In the genomic region with DNA sequence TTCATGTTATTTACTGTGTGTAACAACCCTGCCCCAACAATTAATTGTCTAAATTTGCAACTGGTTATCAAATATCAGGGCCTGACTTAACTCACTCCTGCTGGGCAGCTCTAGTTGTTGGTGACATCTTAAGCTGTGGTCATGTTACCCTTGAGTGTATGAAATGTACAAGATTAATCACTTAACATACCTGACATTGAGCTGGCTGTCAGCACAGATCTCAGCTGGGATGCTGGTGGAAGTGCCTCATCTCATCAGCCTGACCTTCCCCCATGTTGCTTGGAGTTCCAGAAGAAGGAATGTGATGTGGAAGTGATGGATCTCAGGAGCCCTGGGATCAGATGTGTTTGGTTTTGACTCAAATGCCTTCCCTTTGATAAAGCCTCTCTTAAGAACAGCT, we compare ENCODE assay signal across 25 mouse cellular contexts. TPM values are rescaled to one million over a fixed set of nuclear protein-coding genes. Genes with fewer than 3 reads are reported as not detected.
"Had no signal": no experiment of that assay in that cellular context is flagged by ENCODE, and none has a peak within 500 bp of the region (broad histone marks: within the 10 kb centered on the region; RNA-seq: fewer than 3 reads in every experiment).

No protein-coding gene starts in this region.

- H3K4me1 ChIP-seq: lung, embryonic 15.5 days; megakaryocyte, embryonic 14.5 days; midbrain, embryonic 13.5 days; midbrain, embryonic 15.5 days; neural tube, embryonic 12.5 days; stomach, embryonic 15.5 days had no signal

- DNase-seq: lung, adult 2 months; lung, postnatal 14 days; lung, postnatal 36 days; right cerebral cortex, postnatal 14 days; thymus, adult 2 months; thymus, postnatal 25 days; thymus, postnatal 4 days had no signal

- H3K9ac ChIP-seq: lung, embryonic 15.5 days; midbrain, embryonic 13.5 days; midbrain, embryonic 15.5 days; neural tube, embryonic 12.5 days; stomach, embryonic 15.5 days had no signal

- H3K9me3 ChIP-seq: lung, embryonic 15.5 days; megakaryocyte, embryonic 14.5 days; midbrain, embryonic 13.5 days; midbrain, embryonic 15.5 days; neural tube, embryonic 12.5 days; stomach, embryonic 15.5 days had no signal

- H3K27ac ChIP-seq: lung, embryonic 15.5 days; macrophage; midbrain, embryonic 13.5 days; midbrain, embryonic 15.5 days; neural tube, embryonic 12.5 days; stomach, embryonic 15.5 days; stomach, postnatal 0 days had no signal

- H3K4me3 ChIP-seq: lung, embryonic 15.5 days; megakaryocyte, embryonic 14.5 days; midbrain, embryonic 13.5 days; midbrain, embryonic 15.5 days; neural tube, embryonic 12.5 days; stomach, embryonic 15.5 days had no signal

- H3K27me3 ChIP-seq: lung, embryonic 15.5 days; megakaryocyte, embryonic 14.5 days; midbrain, embryonic 13.5 days; midbrain, embryonic 15.5 days; neural tube, embryonic 12.5 days; stomach, embryonic 15.5 days had no signal

- ATAC-seq: lung, postnatal 0 days; midbrain, embryonic 13.5 days; midbrain, embryonic 15.5 days had no signal

- H3K4me2 ChIP-seq: lung, embryonic 15.5 days; midbrain, embryonic 11.5 days; midbrain, embryonic 13.5 days; midbrain, embryonic 15.5 days; neural tube, embryonic 12.5 days; stomach, embryonic 15.5 days had no signal

- H3K36me3 ChIP-seq: lung, embryonic 15.5 days; midbrain, embryonic 13.5 days; midbrain, embryonic 15.5 days; neural tube, embryonic 12.5 days; stomach, embryonic 15.5 days had no signal

RNA-seq across cellular contexts. Expression of gene Gm10192, which starts 29.5 kb away (rescaled TPM):
- total RNA-seq: megakaryocyte progenitor cell, adult 5-6 weeks; midbrain, postnatal 0 days; monocyte, adult 5-6 weeks; neutrophil, adult 5-6 weeks had no signal
- polyA plus RNA-seq: lung, adult 2 months; lung, embryonic 15.5 days; lung, postnatal 0 days; macrophage; midbrain, embryonic 11.5 days; midbrain, embryonic 13.5 days; midbrain, embryonic 15.5 days; midbrain, postnatal 0 days; neural tube, embryonic 12.5 days; neural tube, embryonic 14.5 days; spleen, adult 2 months; stomach, embryonic 15.5 days; stomach, postnatal 0 days; testis, adult 2 months; thymus, adult 2 months; urinary bladder, adult 2 months had no signal
